Mouse (Mus musculus): Measurements from ENCODE around the gene Smyd3.

GRCm38 (mm10) chr1:179552751-179553150, 34.9 kb upstream of the Smyd3 start:
- TF ChIP-seq POLR2A (IDR thresholded peaks at IDR 0.05; ENCODE audit: extremely low read depth, insufficient read depth, low read length) (no peak), CTCF (IDR thresholded peaks at IDR 0.05; ENCODE audit: extremely low read depth, insufficient read depth, low read length) (no peak)
